Mouse (Mus musculus): ENCODE data around the gene C2cd3.
"Not testable (repeated sequence)": the region's sequence is repeated elsewhere in the genome, so short reads cannot be mapped to it uniquely, and the experiment has no call there.

The C2cd3 gene

GRCm38 (mm10) chr7:100470796-100471406, 98.9 kb downstream of the C2cd3 start:
- DNase-seq (ENCODE audit: low spot score in 2 of 2) = no peak

- DNase-seq (ENCODE audit: low spot score in 2 of 2) = no peak
Observed at GRCm38 (mm10) chr7:100471407-100471797, 99.4 kb downstream of the C2cd3 start.

GRCm38 (mm10) chr7:100472777-100473176, 100.7 kb downstream of the C2cd3 start, which contains the start of gene Ucp3:
Gene Ucp3, plus strand, starts transcription at chr7:100472990.
- no peak for DNase-seq (ENCODE audit: low spot score in 2 of 2)

GRCm38 (mm10) chr7:100473846-100474454, 101.9 kb downstream of the C2cd3 start:
- no peak for DNase-seq (ENCODE audit: low spot score in 2 of 2)

- no peak for DNase-seq (ENCODE audit: low spot score in 2 of 2)
Observed at GRCm38 (mm10) chr7:100474680-100475079, 102.6 kb downstream of the C2cd3 start.

GRCm38 (mm10) chr7:100479100-100479822, 107.2 kb downstream of the C2cd3 start:
- DNase-seq (ENCODE audit: low spot score in 2 of 2) = no peak

GRCm38 (mm10) chr7:100479823-100480164, 107.8 kb downstream of the C2cd3 start:
- no peak for DNase-seq (ENCODE audit: low spot score in 2 of 2)

- no peak for DNase-seq (ENCODE audit: low spot score in 2 of 2)
Observed at GRCm38 (mm10) chr7:100480175-100480574, 108.1 kb downstream of the C2cd3 start.

- DNase-seq (ENCODE audit: low spot score in 2 of 2) = not testable (repeated sequence)
Observed at GRCm38 (mm10) chr7:100482046-100482445, 110.0 kb downstream of the C2cd3 start.

- no peak for DNase-seq (ENCODE audit: low spot score in 2 of 2)
Observed at GRCm38 (mm10) chr7:100484493-100484892, 112.5 kb downstream of the C2cd3 start.

- DNase-seq (ENCODE audit: low spot score in 2 of 2) = no peak
Observed at GRCm38 (mm10) chr7:100487301-100487700, 115.3 kb downstream of the C2cd3 start.

GRCm38 (mm10) chr7:100488474-100489048, 116.5 kb downstream of the C2cd3 start:
- DNase-seq (ENCODE audit: low spot score in 2 of 2) = no peak

- DNase-seq (ENCODE audit: low spot score in 2 of 2) = no peak
Observed at GRCm38 (mm10) chr7:100492391-100493116, 120.5 kb downstream of the C2cd3 start.

GRCm38 (mm10) chr7:100493117-100493483, 121.1 kb downstream of the C2cd3 start, which contains the start of gene Ucp2:
Gene Ucp2, plus strand, starts transcription at chr7:100493337.
- peak in 1 of 2 experiments; percentile 56 for DNase-seq (ENCODE audit: low spot score in 2 of 2)

GRCm38 (mm10) chr7:100493484-100494414, 121.7 kb downstream of the C2cd3 start:
- no peak for DNase-seq (ENCODE audit: low spot score in 2 of 2)

GRCm38 (mm10) chr7:100494415-100494831, 122.4 kb downstream of the C2cd3 start:
- DNase-seq (ENCODE audit: low spot score in 2 of 2) = no peak

GRCm38 (mm10) chr7:100495042-100495441, 123.0 kb downstream of the C2cd3 start:
- DNase-seq (ENCODE audit: low spot score in 2 of 2) = no peak

- peak; percentile 55 to 78 for DNase-seq (ENCODE audit: low spot score in 2 of 2)
Observed at GRCm38 (mm10) chr7:100495581-100496251, 123.7 kb downstream of the C2cd3 start.

- DNase-seq (ENCODE audit: low spot score in 2 of 2) = no peak
Observed at GRCm38 (mm10) chr7:100496371-100496770, 124.3 kb downstream of the C2cd3 start.

GRCm38 (mm10) chr7:100496791-100497190, 124.8 kb downstream of the C2cd3 start:
- DNase-seq (ENCODE audit: low spot score in 2 of 2) = no peak

All from frontal cortex, postnatal 14 days (tissue).